Mouse (Mus musculus): Measurements from ENCODE around the gene Rps6ka5.

Rps6ka5 gene

DNA sequence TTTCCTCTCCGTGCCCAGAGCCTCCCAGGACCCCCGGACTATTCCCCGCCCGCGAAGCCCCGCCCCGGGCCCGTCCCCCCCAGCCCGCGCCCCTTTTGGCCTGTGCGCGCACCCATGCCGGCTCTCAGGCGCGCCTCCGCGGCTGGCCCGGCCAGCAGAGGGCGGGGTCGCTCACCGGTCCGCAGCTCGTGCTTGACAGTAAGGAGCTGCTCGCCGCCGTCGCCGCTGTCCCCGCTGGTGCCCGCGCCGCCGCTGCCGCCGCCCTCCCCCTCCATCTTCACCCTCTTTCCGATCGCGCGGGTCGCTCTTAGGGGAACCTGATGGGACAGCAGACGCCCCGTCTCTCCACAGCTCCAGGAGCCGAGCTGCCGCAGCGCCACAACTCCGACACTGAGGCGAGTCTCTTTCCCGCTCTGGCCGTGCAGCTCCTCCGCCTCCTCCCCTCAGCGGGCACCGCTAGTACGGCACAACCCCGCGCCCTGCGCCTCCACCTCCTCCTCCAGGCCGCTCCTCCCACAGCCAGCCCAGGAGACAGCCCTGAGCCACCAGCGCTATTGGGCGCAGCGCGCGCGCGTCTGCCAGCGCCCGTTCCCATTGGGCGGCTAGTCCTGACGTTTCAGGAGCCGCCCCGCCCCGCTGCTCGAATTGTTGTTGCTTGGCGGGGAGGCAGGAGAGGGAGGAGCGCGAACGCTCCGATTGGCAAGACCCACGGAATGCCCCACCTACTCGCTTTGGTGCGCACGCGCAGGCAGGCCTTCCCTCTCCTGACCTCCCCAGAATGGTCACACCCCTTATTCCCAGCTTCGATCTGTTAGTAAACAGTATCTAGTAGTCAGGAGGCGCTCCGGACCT, 2.0 kb downstream of the Rps6ka5 start:
- DNase-seq (ENCODE audit: low spot score): peak; percentile 99

DNA sequence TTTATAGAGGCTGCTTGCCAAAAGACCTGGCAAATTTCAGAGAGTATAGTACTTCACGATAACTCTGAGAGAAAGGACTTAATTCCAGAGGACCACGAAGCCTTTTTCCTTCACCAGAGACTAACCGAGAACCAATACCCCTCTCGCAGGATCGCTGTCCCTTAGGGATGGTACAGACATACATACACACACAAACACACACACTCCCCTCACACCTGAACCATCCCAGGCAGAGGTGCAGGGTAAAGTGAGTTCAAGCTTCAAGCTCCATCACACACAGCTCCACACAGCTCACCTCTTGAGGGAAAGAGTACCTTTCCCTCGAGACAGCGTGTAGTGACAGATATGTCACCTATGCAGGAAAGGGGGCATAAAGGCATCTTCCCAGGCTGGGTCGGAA, 2.6 kb downstream of the Rps6ka5 start:
- DNase-seq (ENCODE audit: low spot score): no peak

DNA sequence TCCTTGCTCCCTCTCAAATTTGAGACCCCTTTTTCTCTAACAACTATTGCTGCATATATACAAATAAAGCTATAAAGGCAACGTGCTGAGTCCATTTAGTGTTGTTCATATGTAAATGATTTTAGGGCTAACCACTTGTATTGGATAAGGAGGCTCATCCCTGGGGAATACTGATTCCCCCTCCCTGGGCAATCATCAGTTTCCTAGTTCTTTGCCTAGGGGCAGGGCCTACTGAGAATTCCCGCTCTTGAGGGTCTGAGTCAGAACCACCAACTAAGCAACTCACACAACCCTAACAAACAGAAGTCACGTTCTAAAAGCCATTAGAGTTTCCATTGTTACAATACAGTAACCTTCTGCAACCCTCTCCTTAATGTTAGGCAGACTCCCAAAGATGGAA, 6.0 kb downstream of the Rps6ka5 start:
- DNase-seq (ENCODE audit: low spot score): no peak

DNA sequence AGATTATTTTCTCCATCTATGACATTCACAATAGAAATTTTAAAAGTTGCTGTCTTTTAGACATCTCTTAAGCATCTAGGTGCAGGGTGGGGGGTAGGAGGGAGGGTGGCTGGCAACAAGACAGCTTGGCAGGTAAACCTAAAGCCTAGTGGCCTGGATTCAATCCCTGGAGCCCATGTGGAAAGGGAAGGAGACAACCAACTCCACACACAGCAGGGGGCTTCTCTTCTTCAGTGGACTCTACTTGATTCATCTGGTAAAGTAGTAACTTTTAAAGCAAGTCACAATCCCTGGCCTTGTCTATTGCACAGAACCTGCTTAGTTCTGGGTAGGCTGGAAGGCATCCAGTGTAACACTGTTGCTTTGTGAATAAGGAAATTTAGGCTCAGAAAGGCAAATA, 9.3 kb downstream of the Rps6ka5 start:
- DNase-seq (ENCODE audit: low spot score): no peak

DNA sequence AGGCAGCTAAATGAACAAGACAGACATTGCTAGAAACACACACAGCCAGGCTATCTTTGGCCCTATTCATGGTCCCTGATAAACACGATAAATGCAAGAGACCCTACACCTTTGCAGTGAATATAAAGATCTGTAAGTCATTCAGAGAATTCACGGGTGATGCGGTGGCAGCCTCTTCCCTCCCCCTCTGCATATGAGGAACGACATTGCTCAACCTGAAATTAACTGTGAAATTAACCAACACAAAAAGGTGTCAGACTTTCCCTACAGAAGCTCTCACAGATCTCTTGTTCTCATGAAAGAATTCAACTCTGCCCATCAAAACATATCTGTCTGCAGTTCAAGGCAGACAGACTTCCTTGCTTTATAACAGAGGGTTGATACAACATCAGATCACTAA, 9.8 kb downstream of the Rps6ka5 start:
- DNase-seq (ENCODE audit: low spot score): no peak

DNA sequence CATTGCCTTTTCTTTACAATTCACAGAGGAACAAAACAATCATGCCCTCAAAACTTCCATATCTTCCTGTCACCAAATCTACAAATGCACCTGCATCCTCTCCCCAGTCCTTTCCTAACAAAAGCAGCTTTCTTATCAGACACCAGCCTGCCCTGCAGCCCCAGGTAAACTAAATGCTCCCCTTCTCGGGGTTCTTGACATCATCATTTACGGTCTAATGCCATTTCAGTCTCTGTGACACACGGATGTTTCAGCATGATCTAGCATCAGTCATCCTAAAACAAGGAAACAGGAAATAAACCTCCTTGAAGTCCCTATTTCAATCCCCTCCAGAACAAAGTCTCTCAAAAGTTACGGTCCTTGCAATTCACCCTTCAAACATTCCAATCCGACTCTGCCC, 15.0 kb downstream of the Rps6ka5 start:
- no peak for DNase-seq (ENCODE audit: low spot score)

DNA sequence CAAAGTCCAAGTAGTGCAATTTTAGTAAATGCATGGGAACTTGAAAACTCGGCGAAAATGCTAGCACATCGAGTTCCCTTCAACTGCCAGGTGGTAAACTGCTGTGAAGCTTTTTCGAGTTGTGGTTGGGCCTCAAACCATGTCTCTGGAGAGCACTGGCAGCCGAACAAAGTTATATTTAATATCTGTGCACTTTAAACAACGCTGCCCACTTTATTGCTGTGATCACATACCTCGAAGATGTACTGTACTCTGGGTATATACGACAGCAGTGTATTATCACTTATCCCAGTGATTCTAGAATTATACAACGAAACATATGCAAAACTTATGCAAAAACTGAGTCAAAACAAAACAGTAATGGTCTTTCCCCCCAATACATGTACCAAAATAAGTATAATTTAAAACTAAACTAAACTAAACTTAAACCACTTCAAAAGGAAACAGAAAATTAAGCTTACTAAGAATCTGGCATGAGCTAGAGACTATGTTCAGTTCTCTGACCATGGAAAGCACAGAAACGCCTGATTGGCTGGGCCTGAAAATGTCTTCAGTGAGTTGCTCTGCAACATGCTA, 15.6 kb downstream of the Rps6ka5 start:
- no peak for DNase-seq (ENCODE audit: low spot score)

DNA sequence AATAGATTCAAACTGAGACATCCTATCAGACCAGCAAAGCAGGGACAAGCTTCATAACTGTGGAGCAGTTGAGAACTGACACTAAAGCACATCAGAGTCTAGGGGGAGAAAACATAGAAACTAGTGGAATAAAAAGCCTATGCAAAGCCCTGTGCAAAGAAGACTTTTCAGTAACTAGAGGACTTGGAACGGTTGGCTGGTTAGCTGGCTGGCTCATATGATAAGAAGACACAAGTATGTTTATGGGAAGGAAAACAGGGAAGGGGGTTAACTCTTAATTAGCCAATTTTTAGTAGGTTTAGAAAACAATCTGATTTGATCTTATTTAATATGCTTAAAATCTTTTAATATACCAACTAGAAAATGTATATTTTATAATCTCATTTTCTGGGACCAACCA, 16.4 kb downstream of the Rps6ka5 start:
- DNase-seq (ENCODE audit: low spot score): no peak

DNA sequence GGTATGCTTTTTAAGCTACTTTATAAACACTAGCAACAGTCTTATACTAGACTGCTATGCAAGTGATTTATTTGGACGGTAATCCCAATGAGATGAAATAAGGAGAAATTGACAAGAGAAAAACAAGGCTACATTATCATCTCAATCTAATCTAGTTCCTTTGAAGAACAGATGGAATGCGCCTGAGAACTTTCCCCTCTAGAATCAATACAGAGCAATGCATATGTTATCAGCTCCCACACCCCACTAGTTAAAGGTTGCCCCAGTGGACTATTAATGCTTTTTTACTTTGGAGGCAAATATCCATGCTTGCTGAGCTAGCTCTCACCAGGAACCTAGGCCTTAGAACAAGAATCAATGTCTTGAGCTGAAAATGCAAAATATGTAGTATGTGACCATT, 19.5 kb downstream of the Rps6ka5 start:
- DNase-seq (ENCODE audit: low spot score): no peak

DNA sequence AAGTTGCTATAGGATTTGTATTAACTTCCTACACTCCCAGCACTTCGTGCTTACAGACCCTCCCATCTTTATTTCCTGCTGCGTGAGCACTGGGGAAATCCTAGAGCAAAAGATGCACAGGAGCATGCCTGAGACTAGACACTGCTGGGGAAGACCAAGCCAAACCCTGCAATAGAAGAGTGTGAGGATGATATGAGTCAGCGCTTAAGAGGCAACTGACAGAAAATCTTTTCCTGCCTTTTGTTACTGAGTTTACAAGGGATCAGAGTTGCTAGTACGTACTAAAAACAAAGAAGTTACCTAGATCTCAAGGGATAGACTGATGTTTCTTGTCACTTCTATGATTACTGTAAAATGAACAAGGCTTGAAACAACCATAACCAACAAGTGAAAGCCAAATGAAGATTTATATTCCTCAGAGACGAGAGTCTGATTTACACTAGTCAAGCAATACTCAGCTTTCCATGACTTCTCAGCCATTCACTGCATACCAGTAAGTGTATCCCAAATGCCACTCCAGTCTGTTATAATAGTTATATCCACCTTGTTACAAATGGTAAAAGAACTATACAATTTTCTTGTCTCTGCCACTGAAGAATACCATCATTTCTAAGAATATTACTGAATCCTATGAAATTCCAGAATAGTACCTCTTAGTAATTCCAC, 21.6 kb downstream of the Rps6ka5 start:
- no peak for DNase-seq (ENCODE audit: low spot score)

DNA sequence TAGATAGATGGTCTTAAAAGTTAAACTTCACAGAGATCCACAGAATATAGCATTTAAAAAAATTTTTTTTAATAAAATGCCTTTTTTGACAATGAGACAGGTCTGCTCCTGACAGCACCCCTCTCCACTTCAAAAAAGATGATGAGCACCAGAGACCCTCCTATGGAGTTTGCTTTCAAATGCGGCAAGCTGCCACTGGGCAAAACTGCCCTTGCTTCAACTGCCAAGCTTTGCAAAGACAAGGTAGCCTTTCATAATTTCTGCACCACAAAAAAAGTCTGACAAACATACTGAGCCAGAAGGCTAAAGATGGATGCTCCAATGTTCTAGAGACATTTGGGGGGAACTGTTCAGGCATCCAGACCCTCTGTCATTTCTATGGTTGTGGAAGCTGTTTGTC, 28.8 kb downstream of the Rps6ka5 start:
- DNase-seq (ENCODE audit: low spot score): no peak

DNA sequence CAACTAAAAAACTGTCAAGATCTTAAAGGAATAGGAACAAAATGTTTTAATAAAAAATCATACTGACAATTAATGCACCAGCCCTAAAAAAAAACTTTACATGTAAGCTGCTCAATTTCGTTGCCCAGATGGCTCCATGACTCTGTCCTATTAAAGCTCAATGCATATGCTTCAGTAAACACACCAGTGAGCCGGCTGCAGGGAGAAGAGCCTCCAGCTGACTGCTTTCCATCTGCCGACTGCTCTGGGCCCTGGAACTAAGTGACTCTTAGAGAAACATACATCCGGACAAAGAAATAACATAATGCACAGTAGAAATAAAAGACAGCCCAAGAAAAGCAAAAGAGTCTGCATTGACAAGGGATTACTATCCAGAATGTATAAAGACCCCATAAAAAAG, 30.2 kb downstream of the Rps6ka5 start:
- DNase-seq (ENCODE audit: low spot score): no peak

DNA sequence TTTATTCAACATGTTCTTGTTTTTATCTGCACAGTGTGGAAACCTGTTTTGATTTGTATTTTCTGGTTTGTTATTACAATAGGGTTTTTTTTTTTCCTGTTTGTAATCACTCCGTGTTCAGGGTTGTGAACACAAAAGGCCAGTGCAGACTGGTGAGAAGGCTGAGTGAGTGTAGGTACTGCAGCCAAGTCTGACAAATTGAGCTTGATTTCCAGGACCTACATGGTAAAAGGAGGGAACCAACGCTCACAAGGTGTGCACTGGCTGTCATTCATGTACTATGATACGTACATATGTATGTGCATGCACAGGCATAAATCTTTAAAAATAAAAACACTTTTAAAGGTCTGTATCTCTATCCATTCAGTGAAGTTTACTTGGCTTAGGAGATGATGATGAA, 31.5 kb downstream of the Rps6ka5 start:
- no peak for DNase-seq (ENCODE audit: low spot score)

DNA sequence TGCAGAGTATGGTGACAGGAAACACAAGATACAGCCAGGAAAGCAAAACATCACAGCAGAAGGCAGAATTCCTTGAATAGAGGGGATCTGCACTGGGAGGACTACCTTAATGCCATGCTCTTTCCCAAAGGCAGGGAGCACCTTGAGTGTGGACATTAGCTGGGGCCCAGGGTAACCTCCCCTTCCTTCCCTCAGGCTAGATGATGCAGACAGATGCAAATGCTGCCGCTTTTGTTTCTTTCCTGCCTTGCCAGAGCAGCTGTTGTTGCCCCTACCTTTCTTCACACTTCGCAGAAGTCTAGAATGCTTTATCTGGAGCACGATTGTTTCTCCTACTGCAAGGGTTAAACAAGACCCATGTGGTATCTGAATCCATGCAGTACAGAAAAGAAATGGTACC, 34.6 kb downstream of the Rps6ka5 start:
- DNase-seq (ENCODE audit: low spot score): no peak

DNA sequence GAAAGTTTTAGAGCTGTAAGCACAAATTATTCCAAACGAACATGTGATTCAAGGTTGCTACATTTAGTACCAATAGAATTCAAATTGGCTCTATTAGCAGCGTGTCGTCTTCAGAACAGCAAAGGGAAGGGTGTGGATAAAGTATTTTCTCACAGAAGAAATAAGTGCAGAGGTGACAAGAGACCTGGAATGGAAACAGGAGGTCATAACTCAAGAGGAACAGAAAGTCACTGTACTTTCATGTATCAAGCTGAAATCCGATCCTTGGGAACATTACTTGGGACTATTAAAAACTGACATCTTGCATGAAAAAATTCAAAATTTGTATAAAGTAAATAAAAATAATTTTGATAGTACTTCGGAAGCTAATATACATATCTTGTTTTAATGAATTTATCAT, 36.3 kb downstream of the Rps6ka5 start:
- peak; percentile 7 for DNase-seq (ENCODE audit: low spot score)

DNA sequence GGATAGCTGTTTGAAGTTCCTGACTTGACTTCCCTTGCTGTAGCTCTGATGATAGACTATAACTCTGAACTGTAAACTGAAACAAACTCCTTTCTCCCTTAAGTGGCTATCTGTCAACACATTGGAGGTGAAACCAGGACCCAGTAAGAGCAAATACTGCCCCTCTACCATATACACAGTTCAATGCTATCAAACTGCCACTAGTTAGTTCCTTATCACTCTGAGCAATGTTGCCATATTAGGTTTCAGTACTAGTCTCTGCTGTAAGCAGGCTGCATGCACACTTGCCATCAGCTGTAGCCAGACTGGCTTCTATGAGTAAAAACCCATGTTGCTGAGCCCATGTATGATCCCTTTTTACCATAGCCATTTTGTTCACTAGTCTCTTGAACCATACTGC, 38.6 kb downstream of the Rps6ka5 start:
- DNase-seq (ENCODE audit: low spot score): no peak

DNA sequence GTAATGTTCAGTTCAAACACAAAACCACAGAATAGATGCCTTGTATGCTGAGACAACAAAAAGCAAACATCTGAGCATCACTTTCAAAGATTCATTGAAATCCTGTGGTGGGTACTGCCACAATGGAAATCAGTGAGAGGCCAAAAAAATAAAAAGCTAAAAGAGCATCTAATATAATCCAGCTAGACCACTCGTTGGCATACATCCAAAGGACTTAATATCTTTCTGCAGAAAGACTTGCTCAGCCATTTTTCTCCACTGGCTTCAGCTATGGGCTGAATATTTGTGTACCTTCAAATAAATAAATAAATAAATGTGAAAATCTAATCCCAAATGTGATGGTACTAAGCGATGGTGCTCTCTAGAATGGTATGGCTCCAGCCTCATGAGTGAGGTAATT, 39.8 kb downstream of the Rps6ka5 start:
- no peak for DNase-seq (ENCODE audit: low spot score)

DNA sequence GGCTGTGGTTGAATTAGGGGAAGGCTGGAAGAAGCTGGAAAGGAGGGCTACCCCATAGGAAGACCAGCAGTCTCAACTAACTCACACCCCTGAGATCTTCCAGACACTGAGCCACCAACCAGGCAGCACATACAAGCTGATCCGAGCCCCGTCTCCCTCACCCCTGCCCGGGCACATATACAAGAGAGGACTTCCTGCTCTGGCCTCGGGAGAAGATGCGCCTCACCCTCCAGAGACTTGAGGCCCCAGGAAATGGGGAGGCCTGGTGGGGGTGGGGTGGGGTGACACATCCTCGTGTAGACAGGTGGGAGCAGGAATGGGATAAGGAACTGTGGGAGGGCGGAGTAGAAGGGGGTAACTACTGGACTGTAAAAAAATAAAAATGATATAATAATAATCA, 45.0 kb downstream of the Rps6ka5 start:
- DNase-seq (ENCODE audit: low spot score): no peak

DNA sequence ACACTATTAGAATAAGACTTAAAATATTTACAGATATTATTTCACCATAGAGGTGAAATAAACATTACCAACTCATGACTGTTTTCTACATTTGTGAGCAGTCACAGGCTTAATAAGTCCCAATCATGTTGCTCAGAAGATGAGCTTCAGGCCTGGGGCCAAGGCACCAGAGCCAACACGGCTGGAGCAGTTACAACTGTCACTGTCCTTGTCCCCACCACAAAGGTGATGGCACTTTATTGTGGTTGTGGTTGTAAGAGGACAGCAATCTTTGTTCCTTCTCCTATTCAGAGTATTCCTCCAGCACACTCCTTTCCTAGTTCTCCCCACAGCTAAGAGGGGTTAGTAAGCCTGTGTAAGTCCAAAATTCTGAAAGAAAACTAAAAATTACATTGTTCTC, 45.5 kb downstream of the Rps6ka5 start:
- no peak for DNase-seq (ENCODE audit: low spot score)

DNA sequence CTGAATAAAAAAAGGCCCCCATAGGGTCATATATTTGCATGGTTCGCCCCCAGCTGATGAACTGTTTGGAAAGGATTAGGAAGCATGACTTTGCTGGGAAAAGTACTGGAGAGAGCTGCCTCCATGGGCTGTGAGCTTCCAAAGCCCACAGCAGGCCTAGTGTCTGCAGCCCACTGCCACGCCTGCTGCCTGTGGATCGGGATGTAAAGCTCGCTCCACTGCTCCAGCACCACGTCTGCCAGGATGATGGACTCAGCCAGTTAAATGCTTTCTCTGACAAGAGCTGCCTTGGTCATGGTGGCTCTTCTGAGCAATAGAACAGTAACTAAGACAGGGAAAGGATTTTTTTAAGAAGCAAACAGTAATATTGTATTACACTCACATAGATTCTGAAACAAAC, 46.1 kb downstream of the Rps6ka5 start:
- DNase-seq (ENCODE audit: low spot score): no peak

DNA sequence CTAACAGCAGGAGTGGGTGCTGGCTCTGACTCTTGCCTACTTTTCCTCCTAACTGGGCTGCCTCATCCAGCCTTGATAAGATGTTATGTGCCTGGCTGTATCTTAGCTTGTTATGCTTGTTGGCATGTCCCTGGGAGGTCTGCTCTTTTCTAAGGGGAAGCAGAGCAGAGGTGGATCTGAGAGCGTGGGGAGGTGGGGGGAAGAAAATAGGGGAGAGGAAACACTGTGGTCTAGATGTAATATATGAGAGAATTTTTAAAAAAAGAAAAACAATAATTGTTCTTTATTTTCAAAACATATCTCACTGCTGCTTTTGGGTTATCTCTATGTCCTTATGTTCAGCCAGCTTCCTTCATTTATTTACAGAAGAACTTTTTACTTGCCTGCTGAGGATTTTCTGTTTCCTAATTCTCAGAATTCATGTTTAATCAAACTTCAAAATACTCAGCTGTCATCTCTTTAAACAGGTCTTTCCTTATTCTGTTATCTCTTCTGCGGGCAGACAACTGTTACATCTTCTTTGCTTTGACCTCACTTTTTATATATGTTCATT, 56.1 kb downstream of the Rps6ka5 start:
- no peak for DNase-seq (ENCODE audit: low spot score)

DNA sequence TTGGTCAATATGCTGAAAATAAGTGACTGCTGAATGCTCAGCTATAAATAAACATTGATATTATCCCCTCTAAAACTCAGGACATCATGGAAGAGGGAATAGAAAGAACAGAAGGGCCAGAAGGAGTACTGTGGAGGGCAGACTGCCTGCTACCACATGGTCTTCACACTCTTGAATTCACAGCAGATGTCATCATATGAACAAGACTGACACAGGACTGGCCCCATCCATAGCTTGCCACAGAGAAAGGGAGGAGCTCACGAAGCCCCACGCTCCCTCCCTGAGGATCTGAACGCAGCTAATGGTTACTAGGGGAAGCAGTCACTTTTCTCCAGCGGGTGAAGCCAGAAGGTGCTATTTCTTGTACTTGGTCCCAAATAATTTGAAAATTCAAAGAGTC, 61.5 kb downstream of the Rps6ka5 start:
- DNase-seq (ENCODE audit: low spot score): no peak

DNA sequence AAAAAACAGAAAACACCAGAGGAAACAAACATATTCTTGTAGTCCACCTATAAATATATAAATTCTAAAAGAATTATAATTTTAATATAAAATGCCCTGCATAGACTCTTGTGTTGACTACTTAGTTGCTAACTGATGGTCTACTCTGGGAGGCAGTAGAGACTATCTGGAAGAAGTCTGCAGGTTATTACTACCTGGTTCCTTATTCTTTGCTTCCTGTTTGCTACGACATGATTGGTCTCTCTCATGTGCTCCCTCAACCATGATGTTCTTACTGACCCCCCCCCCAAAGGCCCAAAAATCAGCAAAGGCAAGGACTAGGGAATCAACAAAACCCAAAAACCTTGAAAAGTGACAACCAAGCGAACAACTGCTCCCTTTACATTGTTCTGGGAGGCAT, 66.7 kb downstream of the Rps6ka5 start:
- DNase-seq (ENCODE audit: low spot score): no peak
